Mouse (Mus musculus): ENCODE measurements around the gene Ccdc38. TPM values are rescaled to one million over a fixed set of nuclear protein-coding genes. Genes with fewer than 3 reads are reported as not detected.

The Ccdc38 gene
- polyA plus RNA-seq, 1 experiment, result not detected

DNA sequence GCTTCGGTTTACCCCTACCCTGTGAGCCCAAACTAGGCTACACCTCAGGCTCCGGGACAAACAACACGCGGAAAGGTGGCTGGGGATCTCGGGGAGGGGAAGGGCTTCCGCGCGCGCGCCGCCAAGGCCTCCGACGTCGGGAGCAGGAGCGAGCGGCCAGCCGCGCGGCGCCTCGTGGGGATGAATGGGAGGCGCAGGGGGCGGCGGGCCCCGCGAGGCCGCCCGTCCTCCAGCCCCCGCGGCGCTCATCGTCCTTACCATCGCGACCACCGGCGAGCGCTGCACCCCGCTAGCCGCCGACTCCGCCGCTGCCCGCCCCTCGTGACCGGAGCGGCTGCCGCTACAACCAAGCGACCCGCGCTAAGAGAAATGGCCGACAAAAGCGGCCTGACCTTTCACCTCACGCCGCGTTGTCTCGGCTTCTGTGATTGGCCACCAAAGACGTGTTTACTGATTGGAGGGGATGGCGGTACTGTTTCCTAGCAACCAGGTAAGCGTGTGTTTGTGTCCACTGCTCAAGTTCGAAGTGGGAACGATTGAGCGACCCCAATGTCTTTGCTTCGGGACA lies 48.9 kb downstream of the Ccdc38 start, which contains the start of gene Snrpf:
Gene Snrpf (minus strand): TSS at position 426 of the 568 bp plus-strand sequence.
- TF ChIP-seq POLR2A (IDR thresholded peaks at IDR 0.05; ENCODE audit: low read depth, low read length), result no peak
- TF ChIP-seq CTCF (conservative IDR thresholded peaks at IDR 0.05; ENCODE audit: insufficient read depth, insufficient read length, low read depth, low read length), result no peak
- under 1% methylated on average over 63 of the region's 63 CpGs for WGBS

DNA sequence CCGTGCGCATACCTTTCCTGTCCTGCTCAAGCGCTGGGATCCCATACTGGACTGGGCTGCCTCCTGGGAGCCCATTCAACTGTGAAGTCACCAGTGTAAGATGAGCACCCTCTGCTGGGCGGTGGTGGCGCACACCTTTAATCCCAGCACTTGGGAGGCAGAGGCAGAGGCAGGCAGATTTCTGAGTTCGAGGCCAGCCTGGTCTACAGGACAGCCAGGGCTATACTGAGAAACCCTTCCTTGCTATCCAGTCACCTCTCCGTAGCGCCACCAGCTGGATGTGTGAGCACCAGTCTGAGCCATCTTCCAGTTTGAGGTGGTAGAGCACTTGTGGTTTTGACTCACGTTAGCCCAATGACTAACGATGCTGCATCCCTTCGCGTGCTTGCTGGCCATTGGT lies 52.0 kb downstream of the Ccdc38 start:
- Histone ChIP-seq H3K27me3 (replicated peaks; ENCODE audit: control insufficient read depth, insufficient read depth, low read length) (no peaks in the 10 kb centered on the region), H3K27ac (ENCODE audit: insufficient read depth, low read depth, low read length) (no peak overlapping the region), H3K4me3 (ENCODE audit: insufficient read depth, low read depth, low read length) (no peak overlapping the region), H3K4me1 (ENCODE audit: control insufficient read depth, insufficient read depth, low read length) (peaks cover 10% of the 10 kb centered on the region; the same call in 1 of the 2 replicates), H3K36me3 (ENCODE audit: control insufficient read depth, insufficient read depth, low read length) (no peaks in the 10 kb centered on the region)
- WGBS, result 59% methylated on average over 12 of the region's 12 CpGs
- peak; percentile 34 for DNase-seq
- no peak for TF ChIP-seq POLR2A (IDR thresholded peaks at IDR 0.05; ENCODE audit: low read depth, low read length)
- TF ChIP-seq CTCF (conservative IDR thresholded peaks at IDR 0.05; ENCODE audit: insufficient read depth, insufficient read length, low read depth, low read length), result peak; percentile 33

More for the DNA sequence above, 48.9 kb downstream of the Ccdc38 start, which contains the start of gene Snrpf:
- Histone ChIP-seq H3K4me1 (ENCODE audit: control insufficient read depth, insufficient read depth, low read length) (peaks cover 10% of the 10 kb centered on the region; the same call in 1 of the 2 replicates), H3K27me3 (replicated peaks; ENCODE audit: control insufficient read depth, insufficient read depth, low read length) (no peaks in the 10 kb centered on the region), H3K4me3 (ENCODE audit: insufficient read depth, low read depth, low read length) (peak within 1 kb of the TSS; percentile 88), H3K36me3 (ENCODE audit: control insufficient read depth, insufficient read depth, low read length) (no peaks in the 10 kb centered on the region), H3K27ac (ENCODE audit: insufficient read depth, low read depth, low read length) (no peak within 1 kb of the TSS)
- peak; percentile 97 for DNase-seq

- peak; percentile 90 for DNase-seq
- Histone ChIP-seq H3K27ac (ENCODE audit: insufficient read depth, low read depth, low read length) (no peak overlapping the region), H3K4me3 (ENCODE audit: insufficient read depth, low read depth, low read length) (peak overlapping the region; percentile 34), H3K4me1 (ENCODE audit: control insufficient read depth, insufficient read depth, low read length) (no peaks in the 10 kb centered on the region), H3K27me3 (replicated peaks; ENCODE audit: control insufficient read depth, insufficient read depth, low read length) (no peaks in the 10 kb centered on the region), H3K36me3 (ENCODE audit: control insufficient read depth, insufficient read depth, low read length) (no peaks in the 10 kb centered on the region)
- peak; percentile 80 for TF ChIP-seq CTCF (conservative IDR thresholded peaks at IDR 0.05; ENCODE audit: insufficient read depth, insufficient read length, low read depth, low read length)
- no peak for TF ChIP-seq POLR2A (IDR thresholded peaks at IDR 0.05; ENCODE audit: low read depth, low read length)
- under 1% methylated on average over 22 of the region's 22 CpGs for WGBS
Measured at GRCm38 (mm10) chr10:93594022-93594482, 53.6 kb downstream of the Ccdc38 start.

GRCm38 (mm10) chr10:93595831-93596230 lies 55.4 kb downstream of the Ccdc38 start:
- DNase-seq, result no peak
- Histone ChIP-seq H3K27ac (ENCODE audit: insufficient read depth, low read depth, low read length) (no peak overlapping the region), H3K27me3 (replicated peaks; ENCODE audit: control insufficient read depth, insufficient read depth, low read length) (no peaks in the 10 kb centered on the region), H3K4me3 (ENCODE audit: insufficient read depth, low read depth, low read length) (no peak overlapping the region), H3K36me3 (ENCODE audit: control insufficient read depth, insufficient read depth, low read length) (no peaks in the 10 kb centered on the region), H3K4me1 (ENCODE audit: control insufficient read depth, insufficient read depth, low read length) (no peaks in the 10 kb centered on the region)
- WGBS, result 53% methylated on average over 4 of the region's 4 CpGs
- no peak for TF ChIP-seq CTCF (conservative IDR thresholded peaks at IDR 0.05; ENCODE audit: insufficient read depth, insufficient read length, low read depth, low read length)
- no peak for TF ChIP-seq POLR2A (IDR thresholded peaks at IDR 0.05; ENCODE audit: low read depth, low read length)

DNA sequence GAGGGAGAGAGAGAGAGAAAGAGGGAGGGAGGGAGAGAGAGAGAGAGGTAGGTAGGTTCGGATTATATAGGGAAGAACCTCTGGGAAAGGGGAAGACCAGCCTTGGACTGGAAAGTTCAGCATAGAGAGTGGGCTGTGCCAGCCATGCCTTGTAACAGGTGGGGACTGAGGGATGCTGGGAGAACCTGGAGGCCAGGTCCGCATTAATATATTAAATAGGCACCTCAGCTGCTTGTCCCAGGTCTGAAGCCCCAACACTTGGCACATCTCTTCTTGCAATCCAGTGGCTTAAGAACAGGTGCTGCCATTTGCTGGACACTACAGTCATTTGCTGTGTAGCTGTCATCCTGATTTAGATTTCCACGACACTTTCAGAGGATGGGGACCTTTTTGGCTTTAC lies 56.2 kb downstream of the Ccdc38 start:
- Histone ChIP-seq H3K27ac (ENCODE audit: insufficient read depth, low read depth, low read length) (no peak overlapping the region), H3K4me3 (ENCODE audit: insufficient read depth, low read depth, low read length) (no peak overlapping the region), H3K36me3 (ENCODE audit: control insufficient read depth, insufficient read depth, low read length) (no peaks in the 10 kb centered on the region), H3K4me1 (ENCODE audit: control insufficient read depth, insufficient read depth, low read length) (no peaks in the 10 kb centered on the region), H3K27me3 (replicated peaks; ENCODE audit: control insufficient read depth, insufficient read depth, low read length) (no peaks in the 10 kb centered on the region)
- no peak for DNase-seq
- 84% methylated on average over 3 of the region's 3 CpGs for whole genome bisulfite sequencing
- no peak for TF ChIP-seq POLR2A (IDR thresholded peaks at IDR 0.05; ENCODE audit: low read depth, low read length)
- TF ChIP-seq CTCF (conservative IDR thresholded peaks at IDR 0.05; ENCODE audit: insufficient read depth, insufficient read length, low read depth, low read length), result no peak

DNA sequence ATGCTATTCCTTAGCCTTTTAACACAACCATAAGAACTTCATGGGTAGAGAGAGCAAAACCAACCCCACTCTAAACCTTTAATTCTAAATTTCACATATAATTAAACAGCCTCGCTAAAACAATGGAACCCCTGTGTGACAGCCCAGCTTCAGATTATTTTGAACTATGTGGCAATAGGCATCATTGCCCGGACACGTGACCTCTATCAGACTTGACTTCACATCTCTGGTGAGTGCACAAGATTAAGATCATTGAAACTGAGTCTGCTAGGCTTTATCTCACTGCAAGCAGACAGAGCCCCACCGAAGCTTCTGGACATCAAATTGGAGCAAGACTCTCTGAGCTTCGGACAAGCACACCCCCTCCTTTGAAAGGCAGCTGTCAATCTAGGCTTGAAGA lies 61.9 kb downstream of the Ccdc38 start:
- Histone ChIP-seq H3K27ac (ENCODE audit: insufficient read depth, low read depth, low read length) (no peak overlapping the region), H3K36me3 (ENCODE audit: control insufficient read depth, insufficient read depth, low read length) (no peaks in the 10 kb centered on the region), H3K4me1 (ENCODE audit: control insufficient read depth, insufficient read depth, low read length) (no peaks in the 10 kb centered on the region), H3K4me3 (ENCODE audit: insufficient read depth, low read depth, low read length) (no peak overlapping the region), H3K27me3 (replicated peaks; ENCODE audit: control insufficient read depth, insufficient read depth, low read length) (no peaks in the 10 kb centered on the region)
- 92% methylated on average over 5 of the region's 5 CpGs for WGBS
- TF ChIP-seq POLR2A (IDR thresholded peaks at IDR 0.05; ENCODE audit: low read depth, low read length), result no peak
- TF ChIP-seq CTCF (conservative IDR thresholded peaks at IDR 0.05; ENCODE audit: insufficient read depth, insufficient read length, low read depth, low read length), result no peak
- no peak for DNase-seq

DNA sequence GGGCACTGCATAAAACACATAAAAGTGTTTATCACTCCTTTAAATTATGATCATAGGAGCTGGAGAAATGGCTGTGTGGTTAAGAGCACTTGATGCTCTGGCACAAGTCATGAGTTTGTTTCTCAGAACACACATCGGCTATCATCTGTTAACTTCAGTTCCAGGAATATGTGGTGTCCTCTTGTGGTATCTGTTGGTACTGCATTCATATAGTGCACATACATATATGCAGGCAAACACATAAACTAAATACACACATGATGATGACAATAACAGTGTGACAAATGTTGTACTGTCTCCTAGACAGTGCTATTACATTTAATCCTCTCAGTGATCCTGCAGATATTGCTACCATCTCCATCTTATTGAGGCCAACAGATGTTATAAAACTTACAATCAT lies 62.8 kb downstream of the Ccdc38 start:
- DNase-seq, result no peak
- WGBS, result 98% methylated on average over 1 of the region's 1 CpGs
- no peak overlapping the region for H3K4me3 ChIP-seq (ENCODE audit: insufficient read depth, low read depth, low read length)
- H3K27ac ChIP-seq (ENCODE audit: insufficient read depth, low read depth, low read length), result no peak overlapping the region
- no peaks in the 10 kb centered on the region for H3K27me3 ChIP-seq (replicated peaks; ENCODE audit: control insufficient read depth, insufficient read depth, low read length)
- no peaks in the 10 kb centered on the region for H3K36me3 ChIP-seq (ENCODE audit: control insufficient read depth, insufficient read depth, low read length)
- no peaks in the 10 kb centered on the region for H3K4me1 ChIP-seq (ENCODE audit: control insufficient read depth, insufficient read depth, low read length)
- TF ChIP-seq POLR2A (IDR thresholded peaks at IDR 0.05; ENCODE audit: low read depth, low read length), result no peak
- no peak for TF ChIP-seq CTCF (conservative IDR thresholded peaks at IDR 0.05; ENCODE audit: insufficient read depth, insufficient read length, low read depth, low read length)
